In the genomic region with DNA sequence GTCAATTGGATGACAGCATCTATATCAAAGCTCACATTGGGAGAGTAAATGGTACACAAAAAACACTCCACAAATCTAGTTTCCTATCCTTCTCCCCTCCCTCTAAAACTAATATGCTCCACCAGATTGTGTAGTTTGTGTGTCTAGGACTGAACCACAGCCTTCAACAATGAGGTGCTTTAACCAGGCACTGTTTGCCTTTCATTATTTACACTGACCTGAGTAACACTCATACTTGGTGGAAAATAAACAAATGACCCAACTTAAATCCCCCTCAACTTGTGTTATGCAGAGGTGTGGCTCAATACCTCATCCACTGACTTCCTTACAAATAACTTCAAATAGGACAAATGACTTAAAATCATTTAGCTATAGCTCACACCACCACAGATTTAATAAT, we compare ENCODE assay signal across 26 mouse cellular contexts. TPM values are rescaled to one million over a fixed set of nuclear protein-coding genes. Genes with fewer than 3 reads are reported as not detected.
DNase-seq lines count a peak whose midpoint lies in the region; ATAC-seq and TF ChIP-seq lines count a peak whose summit lies in the region.
"Had no signal": no experiment of that assay in that cellular context is flagged by ENCODE, and none has a peak within 500 bp of the region (broad histone marks: within the 10 kb centered on the region; RNA-seq: fewer than 3 reads in every experiment).

No protein-coding gene starts in this region.

- H3K36me3 ChIP-seq in lung, embryonic 16.5 days (ENCODE audit: control insufficient read depth, insufficient read depth, low read length), result no peaks in the 10 kb centered on the region
- no peaks in the 10 kb centered on the region for H3K36me3 ChIP-seq in stomach, embryonic 14.5 days (ENCODE audit: control insufficient read depth, insufficient read depth, low read length)
- no peaks in the 10 kb centered on the region for H3K36me3 ChIP-seq in stomach, postnatal 0 days (ENCODE audit: control insufficient read depth, insufficient read depth, low read length)
- H3K36me3 ChIP-seq in heart, embryonic 10.5 days, result no peaks in the 10 kb centered on the region
- H3K36me3 ChIP-seq: embryonic facial prominence, embryonic 10.5 days; embryonic facial prominence, embryonic 13.5 days; forebrain, embryonic 12.5 days; forebrain, embryonic 15.5 days; heart, embryonic 13.5 days had no signal

- no peaks in the 10 kb centered on the region for H3K9me3 ChIP-seq in lung, embryonic 16.5 days (ENCODE audit: control insufficient read depth, low read length)
- no peaks in the 10 kb centered on the region for H3K9me3 ChIP-seq in stomach, embryonic 14.5 days (ENCODE audit: control insufficient read depth, low read depth, low read length)
- no peaks in the 10 kb centered on the region for H3K9me3 ChIP-seq in stomach, postnatal 0 days (ENCODE audit: control insufficient read depth, low read length)
- H3K9me3 ChIP-seq in heart, embryonic 10.5 days, result no peaks in the 10 kb centered on the region
- H3K9me3 ChIP-seq: embryonic facial prominence, embryonic 10.5 days; embryonic facial prominence, embryonic 13.5 days; forebrain, embryonic 12.5 days; forebrain, embryonic 15.5 days; heart, embryonic 13.5 days had no signal

- no peak for DNase-seq in lung, postnatal 4 days
- DNase-seq in lung, postnatal 36 days, result peak; percentile 40
- DNase-seq in stomach, postnatal 0 days (ENCODE audit: low spot score), result no peak
- no peak for DNase-seq in heart, embryonic 10.5 days (ENCODE audit: low spot score)
- DNase-seq: adrenal gland, adult 8-10 months; adrenal gland, postnatal 25 days; cerebellum, adult 11-12 months; cerebellum, adult 8-10 months; cerebellum, postnatal 10 days; cerebellum, postnatal 36 days; embryo, embryonic 11 days; gastrocnemius, postnatal 25 days; heart, adult 18-20 months; heart, postnatal 14 days; heart, postnatal 4 days had no signal

- no peaks in the 10 kb centered on the region for H3K27me3 ChIP-seq in lung, embryonic 16.5 days (ENCODE audit: control insufficient read depth, insufficient read depth, low read depth, low read length)
- H3K27me3 ChIP-seq in stomach, embryonic 14.5 days (ENCODE audit: control insufficient read depth, insufficient read depth, low read length), result no peaks in the 10 kb centered on the region
- H3K27me3 ChIP-seq in stomach, postnatal 0 days (ENCODE audit: control insufficient read depth, insufficient read depth, low read length), result no peaks in the 10 kb centered on the region
- no peaks in the 10 kb centered on the region for H3K27me3 ChIP-seq in heart, embryonic 10.5 days (ENCODE audit: insufficient read depth, poor library complexity, severe bottlenecking)
- H3K27me3 ChIP-seq: embryonic facial prominence, embryonic 13.5 days; forebrain, embryonic 12.5 days; forebrain, embryonic 15.5 days; heart, embryonic 13.5 days had no signal

- TF ChIP-seq CTCF in stomach, postnatal 0 days (IDR thresholded peaks at IDR 0.05; ENCODE audit: low read depth), result no peak

- H3K4me2 ChIP-seq in lung, embryonic 16.5 days (ENCODE audit: low read depth, low read length), result no peak overlapping the region
- H3K4me2 ChIP-seq in stomach, embryonic 14.5 days (replicated peaks; ENCODE audit: low read depth, low read length), result no peak overlapping the region
- H3K4me2 ChIP-seq in stomach, postnatal 0 days (replicated peaks; ENCODE audit: low read depth), result no peak overlapping the region
- H3K4me2 ChIP-seq: embryonic facial prominence, embryonic 13.5 days; forebrain, embryonic 12.5 days; forebrain, embryonic 15.5 days; heart, embryonic 13.5 days had no signal

- no peak overlapping the region for H3K27ac ChIP-seq in lung, embryonic 16.5 days (ENCODE audit: low read length)
- no peak overlapping the region for H3K27ac ChIP-seq in stomach, embryonic 14.5 days (ENCODE audit: low read length)
- no peak overlapping the region for H3K27ac ChIP-seq in stomach, postnatal 0 days (replicated peaks)
- no peak overlapping the region for H3K27ac ChIP-seq in heart, embryonic 10.5 days
- H3K27ac ChIP-seq: embryonic facial prominence, embryonic 10.5 days; embryonic facial prominence, embryonic 13.5 days; forebrain, embryonic 12.5 days; forebrain, embryonic 15.5 days; heart, embryonic 13.5 days had no signal

- TF ChIP-seq EP300 in stomach, postnatal 0 days (optimal IDR thresholded peaks at IDR 0.05), result no peak

- no peak overlapping the region for H3K9ac ChIP-seq in lung, embryonic 16.5 days (ENCODE audit: low read length)
- H3K9ac ChIP-seq in stomach, embryonic 14.5 days (replicated peaks; ENCODE audit: low read depth, low read length), result no peak overlapping the region
- H3K9ac ChIP-seq in stomach, postnatal 0 days (ENCODE audit: low read length), result no peak overlapping the region
- H3K9ac ChIP-seq: embryonic facial prominence, embryonic 13.5 days; forebrain, embryonic 12.5 days; forebrain, embryonic 15.5 days; heart, embryonic 13.5 days had no signal

- H3K4me3 ChIP-seq in lung, embryonic 16.5 days (ENCODE audit: low read length), result no peak overlapping the region
- no peak overlapping the region for H3K4me3 ChIP-seq in stomach, embryonic 14.5 days (ENCODE audit: low read depth, low read length)
- no peak overlapping the region for H3K4me3 ChIP-seq in stomach, postnatal 0 days (ENCODE audit: low read depth, low read length)
- no peak overlapping the region for H3K4me3 ChIP-seq in heart, embryonic 10.5 days
- H3K4me3 ChIP-seq: embryonic facial prominence, embryonic 10.5 days; embryonic facial prominence, embryonic 13.5 days; erythroblast, embryonic 14.5 days; forebrain, embryonic 12.5 days; forebrain, embryonic 15.5 days; heart, embryonic 13.5 days had no signal

- H3K4me1 ChIP-seq in lung, embryonic 16.5 days (replicated peaks; ENCODE audit: control insufficient read depth, insufficient read depth, low read length), result no peaks in the 10 kb centered on the region
- no peaks in the 10 kb centered on the region for H3K4me1 ChIP-seq in stomach, embryonic 14.5 days (ENCODE audit: control insufficient read depth, insufficient read depth, low read length)
- H3K4me1 ChIP-seq in stomach, postnatal 0 days (replicated peaks; ENCODE audit: control insufficient read depth, insufficient read depth), result no peaks in the 10 kb centered on the region
- peaks cover 7% of the 10 kb centered on the region; the same call in 1 of the 2 replicates for H3K4me1 ChIP-seq in heart, embryonic 10.5 days
- H3K4me1 ChIP-seq: embryonic facial prominence, embryonic 10.5 days; embryonic facial prominence, embryonic 13.5 days; forebrain, embryonic 12.5 days had no signal

- peak; percentile 64 for ATAC-seq in lung, embryonic 16.5 days (ENCODE audit: low read depth)
- ATAC-seq in stomach, embryonic 14.5 days (ENCODE audit: insufficient number of reproducible peaks, insufficient read depth, low FRiP score, low read depth), result peak; percentile 56; the same call in 1 of the 2 replicates
- peak; percentile 85 for ATAC-seq in stomach, postnatal 0 days (ENCODE audit: low FRiP score, low TSS enrichment)
- ATAC-seq: activated CD4-positive, CD25-positive, alpha-beta regulatory T cell, adult 4 months; CD4-positive, CD25-positive, alpha-beta regulatory T cell, adult 4 months; forebrain, embryonic 15.5 days; hindbrain, embryonic 16.5 days had no signal

RNA-seq across cellular contexts. Expression of a gene that starts 58.6 kb away (rescaled TPM):
- 37.8 and 40.6 TPM in 2 replicates for polyA plus RNA-seq in lung, embryonic 16.5 days (2015; fragmentation: Nextera tagmentation; extraction: Ambion mirVana)
- 15.7 and 16.8 TPM in 2 replicates for polyA plus RNA-seq in stomach, embryonic 14.5 days (2014; fragmentation: Nextera tagmentation; extraction: Ambion mirVana)
- polyA plus RNA-seq in stomach, postnatal 0 days (2015; fragmentation: Nextera tagmentation; extraction: Ambion mirVana), result 12.2 and 13.1 TPM in 2 replicates
- 49.8 and 63.3 TPM in 2 replicates for polyA plus RNA-seq in heart, embryonic 10.5 days (2016; fragmentation: Nextera tagmentation; extraction: Ambion mirVana)
- polyA plus RNA-seq: activated CD4-positive, CD25-positive, alpha-beta regulatory T cell, adult 4 months; CD4-positive, CD25-positive, alpha-beta regulatory T cell, adult 4 months had no signal
